Mouse (Mus musculus) cerebellum, adult 9-10 months (tissue): ENCODE results near the gene Rab3b.

Source experiments
- DNase-seq: peaks from one replicate; pipeline ENCODE4 v3.0.0; 2022

The Rab3b gene

DNA sequence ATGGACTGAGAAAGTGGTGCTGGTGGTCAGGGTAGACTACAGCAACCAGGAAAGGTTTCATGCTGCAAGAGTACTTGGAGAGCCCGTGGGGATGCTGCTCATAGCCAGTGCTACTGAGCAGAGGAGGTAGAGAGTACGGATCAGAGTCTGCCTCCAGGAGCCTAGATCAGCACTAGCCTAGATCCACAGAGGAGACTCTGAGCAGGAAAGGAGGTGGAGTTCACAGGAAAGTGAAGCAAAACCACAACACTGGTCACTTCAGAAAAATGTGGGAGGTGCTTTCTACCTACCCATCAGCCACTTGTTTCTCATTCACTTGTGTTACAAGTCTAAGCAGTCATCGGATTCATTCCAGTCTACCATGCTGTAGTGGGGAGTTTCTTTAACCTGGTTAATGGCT lies 80.8 kb downstream of the Rab3b start:
- DNase-seq: no peak

DNA sequence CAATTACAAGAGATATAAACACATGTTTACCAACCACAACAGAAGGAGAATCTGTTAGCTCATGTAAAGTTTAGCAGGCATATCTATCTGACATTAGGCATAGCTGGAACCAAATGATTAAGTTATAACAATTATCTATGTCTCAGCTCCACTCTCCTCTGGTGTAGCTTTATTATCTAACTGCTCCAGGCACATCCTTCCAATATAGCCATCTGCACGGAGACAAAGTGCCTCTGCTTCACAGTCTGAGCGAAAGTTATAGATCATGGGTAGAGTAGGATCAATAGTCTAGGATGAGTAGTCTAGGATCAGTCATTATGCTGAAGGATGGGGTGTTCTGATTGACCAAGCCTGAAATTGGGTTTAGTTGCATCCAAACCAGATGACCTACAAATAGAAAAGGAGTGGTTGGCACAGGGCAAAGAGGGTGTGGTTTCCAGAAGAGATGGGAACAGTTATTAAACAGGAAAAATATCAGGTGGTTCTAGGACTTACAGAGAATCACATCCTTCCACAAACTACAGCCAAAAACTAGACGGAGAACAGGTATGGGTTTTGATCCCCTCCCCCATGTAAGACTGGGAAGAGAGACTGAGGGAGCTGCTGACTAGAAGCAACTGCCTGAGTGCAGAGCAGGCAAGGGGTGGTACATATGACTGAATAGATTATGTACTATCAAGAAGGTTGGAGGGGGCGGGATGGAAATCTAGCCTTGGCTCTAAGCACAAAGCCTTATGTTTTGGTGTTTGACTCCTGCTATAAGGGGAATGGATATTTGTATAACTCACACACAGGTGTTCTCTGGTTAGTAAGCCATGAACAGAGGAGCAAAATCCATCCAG lies 82.0 kb downstream of the Rab3b start:
- no peak for DNase-seq

DNA sequence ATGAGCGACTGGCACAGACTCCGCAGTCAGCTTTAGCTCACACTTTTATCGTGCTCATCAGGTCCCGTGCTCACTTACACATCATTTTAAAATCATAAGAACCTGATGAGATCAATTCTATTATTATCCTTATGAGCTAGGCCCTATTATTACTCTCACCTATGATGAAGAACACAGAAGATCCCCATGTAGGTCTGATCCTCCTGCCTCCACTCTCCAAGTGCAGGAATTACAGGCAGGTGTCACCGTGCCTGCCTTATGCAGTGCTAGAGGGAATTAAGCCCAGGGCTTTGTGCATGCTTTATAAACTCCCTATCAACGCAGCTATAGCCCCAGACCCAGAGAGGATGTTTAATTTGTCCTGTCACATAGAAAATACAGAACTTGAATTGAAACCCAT lies 84.2 kb downstream of the Rab3b start:
- DNase-seq: no peak

DNA sequence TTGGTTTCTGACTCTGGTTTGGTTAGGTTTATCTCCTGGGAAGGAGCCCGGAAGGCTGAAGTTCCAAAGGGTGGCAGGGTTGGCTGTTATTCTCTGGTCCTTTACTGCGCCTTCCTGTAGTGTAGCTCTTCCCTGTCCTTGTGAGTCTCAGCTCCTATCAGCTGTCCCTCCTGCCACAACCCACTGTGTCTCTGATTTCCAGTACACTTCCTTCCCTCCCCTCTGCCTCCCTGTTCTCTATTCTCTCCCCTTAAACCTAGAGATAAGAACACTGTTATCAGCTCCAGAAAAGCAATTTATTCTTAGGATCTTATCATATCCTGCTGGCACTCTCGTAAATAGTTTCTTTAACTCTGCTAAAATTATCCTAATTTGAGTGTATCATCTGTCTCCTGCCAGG lies 90.7 kb downstream of the Rab3b start:
- no peak for DNase-seq

DNA sequence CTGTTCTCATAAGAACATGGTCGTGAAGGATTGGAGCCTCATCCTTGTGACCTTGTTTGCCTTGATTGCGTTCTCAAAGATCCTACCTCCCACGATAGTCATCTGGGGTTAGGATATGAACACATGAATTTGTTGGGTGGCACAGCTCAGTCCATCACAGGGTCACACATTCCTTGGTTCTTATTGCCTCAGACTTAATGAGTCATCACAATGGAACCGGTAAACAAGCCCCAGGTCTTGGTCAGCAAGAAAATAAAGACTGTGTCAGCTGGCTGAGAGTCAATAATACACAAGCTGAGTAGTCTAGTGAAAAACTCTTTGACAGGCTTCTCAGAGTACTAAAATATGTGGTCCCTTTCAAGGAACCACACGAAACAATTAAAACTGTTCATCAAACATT lies 92.2 kb downstream of the Rab3b start:
- DNase-seq: no peak

DNA sequence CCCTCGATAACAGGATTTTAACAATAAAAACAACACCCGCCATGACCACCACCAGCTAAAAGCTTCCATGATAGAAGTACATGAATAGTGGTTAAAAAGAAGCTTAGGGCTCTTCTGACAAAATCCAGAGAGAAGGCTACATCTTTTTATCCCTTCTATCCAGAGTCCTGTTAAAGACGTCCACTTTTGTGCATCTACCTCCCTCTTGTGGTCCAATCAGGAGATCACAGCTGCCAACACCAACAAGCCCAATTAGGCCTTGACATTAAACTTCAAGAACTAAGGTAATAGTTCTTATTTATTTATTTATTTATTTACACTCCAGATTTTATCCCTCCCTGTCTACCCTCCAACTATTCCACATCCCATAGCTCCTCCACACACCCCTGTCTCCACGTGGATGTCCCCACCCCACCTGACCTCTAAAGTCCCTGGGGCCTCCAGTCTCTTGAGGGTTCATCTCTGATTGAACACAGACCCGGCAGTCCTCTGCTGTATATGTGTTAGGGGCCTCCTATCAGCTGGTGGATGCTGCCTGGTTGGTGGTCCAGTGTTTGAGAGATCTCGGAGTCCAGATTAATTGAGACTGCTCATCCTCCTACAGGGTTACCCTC lies 97.7 kb downstream of the Rab3b start:
- peak; percentile 76 for DNase-seq

DNA sequence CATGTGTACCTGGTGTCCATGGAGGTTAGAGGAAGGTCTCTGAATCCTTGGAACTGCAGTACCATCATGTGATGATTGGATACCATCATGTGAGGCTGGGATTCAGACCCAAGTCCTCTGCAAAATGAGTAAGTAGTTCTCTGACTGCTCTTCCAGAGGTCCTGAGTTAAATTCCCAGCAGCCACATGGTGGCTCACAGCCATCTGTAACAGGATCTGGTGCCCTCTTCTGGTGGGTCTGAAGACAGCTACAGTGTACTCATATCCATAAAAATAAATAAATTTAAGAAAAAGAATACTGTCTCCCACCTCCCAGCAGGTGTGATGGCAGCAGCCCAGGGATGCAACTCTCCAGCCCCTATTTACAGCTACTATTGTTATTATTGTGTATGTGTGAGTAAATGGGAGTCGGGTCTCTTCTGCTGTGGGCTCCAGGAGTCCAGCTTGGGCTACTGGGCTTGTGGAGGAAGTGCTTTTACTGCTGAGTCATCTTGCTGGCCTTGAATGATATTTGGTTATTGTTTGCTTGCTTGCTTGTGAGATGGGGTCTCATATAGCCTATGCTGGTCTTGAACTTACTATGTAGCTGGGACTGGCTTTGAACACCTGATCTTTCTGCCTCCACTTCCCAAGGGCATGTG lies 108.1 kb downstream of the Rab3b start:
- DNase-seq: no peak

DNA sequence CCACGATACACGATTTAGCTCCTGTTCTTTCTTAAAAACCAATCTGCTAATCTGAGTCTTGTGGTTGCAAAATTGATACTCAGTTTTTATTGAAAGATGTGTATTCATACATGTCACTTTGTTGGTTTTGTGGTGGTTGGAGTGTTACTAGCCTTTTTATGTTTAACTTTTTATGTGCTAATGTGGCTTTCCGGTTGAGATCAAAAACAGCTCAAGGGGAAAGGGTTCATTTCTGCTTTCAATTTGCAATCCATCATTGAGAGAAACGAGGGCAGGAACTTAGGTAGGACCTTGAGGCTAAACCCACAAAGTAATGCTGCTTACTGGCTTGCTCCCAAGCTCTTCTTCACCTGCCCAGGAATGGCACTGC lies 108.6 kb downstream of the Rab3b start:
- DNase-seq: no peak

DNA sequence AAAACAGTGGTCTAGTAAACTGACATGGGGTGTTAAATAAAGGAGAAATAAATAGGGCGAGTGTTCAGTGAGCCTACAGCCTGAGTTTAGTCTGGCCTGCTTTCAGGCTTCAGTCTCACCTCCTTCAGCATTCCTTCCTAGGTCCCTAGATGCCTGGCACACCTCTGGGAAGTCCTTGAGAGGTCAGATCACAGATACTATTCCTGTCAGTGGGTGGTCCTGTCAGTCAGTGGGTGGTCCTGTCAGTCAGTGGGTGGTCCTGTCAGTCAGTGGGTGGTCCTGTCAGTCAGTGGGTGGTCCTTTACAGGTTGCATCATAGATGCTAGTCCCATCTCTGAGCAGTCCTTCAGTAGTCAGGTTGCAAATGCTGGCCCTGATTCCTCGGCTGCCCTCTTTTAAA lies 110.6 kb downstream of the Rab3b start:
- no peak for DNase-seq

DNA sequence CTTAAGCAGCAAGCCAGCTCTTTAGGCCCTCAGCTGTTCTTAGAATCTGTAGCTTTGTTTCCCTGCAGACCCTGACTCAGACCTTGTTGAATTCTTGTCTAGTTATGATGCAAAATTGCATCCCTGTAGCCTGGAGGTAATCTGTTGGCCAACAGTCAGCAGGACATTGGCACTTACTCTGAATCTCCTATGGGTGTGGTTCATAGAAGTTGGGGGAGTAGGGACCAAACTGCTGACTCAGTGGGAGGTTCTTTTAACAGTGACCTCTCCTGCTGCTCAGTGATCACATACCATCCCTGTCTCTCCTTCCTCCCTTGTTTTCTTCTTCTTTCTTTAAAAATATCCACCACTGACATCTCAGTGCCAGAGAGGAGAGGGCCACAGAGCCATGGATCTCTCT lies 111.2 kb downstream of the Rab3b start:
- DNase-seq: no peak

DNA sequence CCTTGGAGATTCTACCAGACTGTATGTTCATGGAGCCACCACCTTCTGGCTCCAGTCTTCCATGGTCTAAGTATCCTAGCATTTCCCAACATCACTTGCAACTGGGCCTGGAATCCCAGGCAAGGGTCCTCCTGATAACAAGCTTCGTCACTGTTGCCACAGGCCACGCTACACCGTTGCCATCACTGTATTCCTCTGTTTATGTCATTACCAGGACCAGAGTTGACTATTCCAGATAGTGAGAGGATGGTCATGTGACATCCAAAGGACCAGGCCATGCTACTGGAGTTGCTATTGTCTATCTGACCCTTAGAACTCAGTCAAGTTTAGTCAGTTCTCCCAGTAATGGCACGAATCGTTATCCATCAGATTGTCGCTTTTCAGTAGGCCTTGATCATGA lies 111.7 kb downstream of the Rab3b start:
- DNase-seq: no peak

DNA sequence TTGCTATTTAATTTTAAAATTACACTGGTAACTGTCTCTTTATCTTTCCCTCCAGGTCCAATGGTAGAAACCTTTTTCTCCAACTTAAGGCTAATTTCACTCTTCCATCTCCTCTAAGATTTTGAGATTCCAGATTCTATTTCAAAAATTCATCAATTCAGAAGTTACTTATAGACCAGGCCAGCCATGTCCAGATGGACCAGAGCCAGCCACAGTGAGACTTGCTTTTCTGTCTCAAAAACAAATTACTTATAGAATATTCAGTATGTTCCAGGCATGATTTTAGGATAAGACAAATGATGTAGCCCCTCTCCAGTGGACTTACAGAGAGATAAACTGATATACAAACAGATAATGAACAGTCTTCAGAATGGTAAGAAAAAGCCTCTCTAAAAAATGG lies 112.9 kb downstream of the Rab3b start:
- no peak for DNase-seq
